Mouse (Mus musculus): ENCODE data around the gene Hspg2.
A peak's percentile ranks its signal among the peaks of the same experiment; 100 is the strongest.

The Hspg2 gene

DNA sequence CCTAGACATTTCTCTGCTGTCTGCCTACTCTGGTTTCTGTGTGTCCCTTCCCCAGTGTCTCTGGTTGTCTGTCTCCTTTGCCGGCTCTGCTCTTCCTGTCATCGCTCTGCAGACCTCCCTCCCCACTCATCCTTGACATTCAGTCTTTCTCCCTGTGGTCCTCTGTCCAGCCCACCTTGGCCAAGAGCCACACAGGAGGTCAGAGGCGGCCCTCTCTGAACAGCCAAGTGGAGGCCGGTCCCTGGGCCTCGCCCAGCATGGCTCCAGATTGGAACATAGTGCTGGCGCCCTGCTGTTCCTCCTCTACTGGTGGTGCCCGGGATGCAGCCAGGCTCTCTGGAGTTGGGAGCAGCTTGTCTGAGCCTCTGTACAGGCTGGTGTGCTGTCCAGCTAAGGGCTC lies 34.2 kb downstream of the Hspg2 start:
- peak; percentile 65 for DNase-seq

DNA sequence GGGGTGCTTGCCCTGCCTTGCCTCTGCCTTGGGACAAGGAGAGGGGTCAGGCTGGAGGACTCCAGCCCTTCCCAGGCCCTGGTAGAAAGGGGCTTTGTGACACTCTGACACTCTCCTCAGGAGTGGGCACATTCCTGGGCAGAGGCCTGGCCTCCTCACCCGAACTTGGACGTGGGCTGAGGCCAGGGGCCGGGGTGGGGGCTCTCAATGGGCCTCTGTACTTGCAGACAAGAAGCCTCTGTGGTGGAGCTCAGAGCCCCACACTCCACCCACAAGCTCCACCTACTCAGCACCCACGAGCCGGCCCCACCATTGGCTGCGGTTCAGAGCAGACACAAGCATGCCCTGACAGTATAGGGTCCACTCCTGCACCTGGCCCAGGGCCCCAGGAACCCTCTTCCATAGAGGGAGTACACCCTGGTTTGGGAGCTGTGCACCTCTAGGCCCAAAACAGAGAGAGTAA lies 35.0 kb downstream of the Hspg2 start:
- DNase-seq, result no peak

DNA sequence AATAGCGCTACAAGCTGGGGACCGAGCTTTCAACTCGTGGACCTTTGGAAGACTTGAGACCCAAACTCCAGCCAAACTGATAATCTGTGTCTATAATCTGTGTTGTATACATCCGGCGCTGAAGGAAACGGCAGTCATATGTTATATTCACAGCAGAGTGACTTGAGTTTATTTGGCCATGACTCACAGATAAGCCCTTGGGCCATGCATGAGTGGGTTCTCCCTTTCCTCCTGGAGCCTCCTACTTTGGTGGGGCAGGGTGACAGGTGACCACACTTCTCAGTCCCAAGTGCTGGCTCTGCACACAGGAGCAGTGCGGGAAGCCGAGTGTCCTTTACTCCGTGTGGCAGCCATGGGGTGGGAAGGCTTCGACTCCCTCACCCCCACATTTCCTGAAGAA lies 38.1 kb downstream of the Hspg2 start:
- no peak for DNase-seq

DNA sequence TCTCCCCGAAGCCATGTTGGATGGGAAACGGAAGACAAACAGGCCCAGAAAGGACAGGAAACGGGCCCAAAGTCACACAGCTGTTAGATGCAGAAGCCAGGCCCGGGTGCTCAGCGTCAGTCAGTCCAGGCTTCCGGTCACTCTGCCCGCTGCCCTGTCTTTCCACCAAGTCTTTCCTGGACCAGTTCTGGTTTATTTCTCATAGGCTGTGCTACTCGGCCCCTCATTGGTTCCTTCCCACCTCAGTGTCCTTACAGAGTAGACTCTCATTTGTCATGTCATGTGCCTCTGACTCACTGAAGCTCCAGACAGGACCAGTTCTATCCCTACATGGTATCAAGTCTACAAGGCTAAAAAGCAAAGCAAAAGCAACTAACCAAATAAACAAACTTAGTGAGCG lies 41.0 kb downstream of the Hspg2 start:
- no peak for DNase-seq

DNA sequence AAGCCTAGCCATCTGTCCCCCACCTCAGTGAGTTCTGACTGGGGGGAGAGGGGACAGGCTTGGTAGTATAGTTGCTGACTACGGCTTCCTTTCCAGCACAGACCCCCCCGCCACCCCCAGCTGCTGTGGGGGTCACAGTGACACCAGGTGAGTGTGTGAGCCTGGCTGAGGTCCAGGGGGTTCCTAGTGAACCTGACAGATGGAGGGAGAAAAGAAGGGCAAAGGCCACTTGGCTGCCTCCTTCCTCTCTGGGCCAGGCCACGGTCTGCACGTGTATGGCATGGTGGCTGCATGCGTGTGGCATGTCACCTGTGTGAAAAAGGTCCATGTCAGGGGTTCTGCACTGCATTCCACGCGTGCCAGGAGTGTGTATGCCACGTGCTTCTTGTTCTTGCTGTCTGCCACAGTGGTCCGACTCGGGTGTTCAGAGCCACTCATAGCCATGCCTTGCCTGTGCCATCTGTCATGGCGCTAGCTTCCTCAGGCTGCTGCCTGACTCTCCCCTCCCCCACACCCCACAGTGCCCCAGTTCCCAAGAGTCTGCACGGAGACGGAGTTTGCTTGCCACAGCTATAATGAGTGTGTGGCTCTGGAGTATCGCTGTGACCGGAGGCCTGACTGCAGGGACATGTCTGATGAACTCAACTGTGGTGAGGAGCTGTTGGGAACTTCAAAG lies 41.6 kb downstream of the Hspg2 start:
- peak; percentile 69 for DNase-seq

DNA sequence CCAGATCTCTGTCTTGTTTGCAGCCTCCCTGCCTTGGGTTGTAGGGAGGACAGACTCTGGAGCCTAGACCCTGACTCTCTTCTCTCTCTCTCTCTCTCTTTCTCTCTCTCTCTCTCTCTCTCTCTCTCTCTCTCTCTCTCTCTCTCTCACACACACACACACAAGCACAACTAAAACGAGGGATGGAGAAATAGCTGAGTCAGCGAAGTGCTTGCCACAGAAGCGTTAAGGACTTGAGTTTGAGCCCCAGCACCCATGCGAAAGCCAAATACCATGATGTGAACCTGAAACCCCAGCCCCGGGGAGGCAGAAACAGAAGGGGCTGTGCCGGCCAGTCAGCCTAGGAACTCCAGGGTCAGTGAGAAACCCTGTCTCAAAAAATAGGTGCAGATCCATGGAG lies 44.3 kb downstream of the Hspg2 start:
- DNase-seq, result no peak

DNA sequence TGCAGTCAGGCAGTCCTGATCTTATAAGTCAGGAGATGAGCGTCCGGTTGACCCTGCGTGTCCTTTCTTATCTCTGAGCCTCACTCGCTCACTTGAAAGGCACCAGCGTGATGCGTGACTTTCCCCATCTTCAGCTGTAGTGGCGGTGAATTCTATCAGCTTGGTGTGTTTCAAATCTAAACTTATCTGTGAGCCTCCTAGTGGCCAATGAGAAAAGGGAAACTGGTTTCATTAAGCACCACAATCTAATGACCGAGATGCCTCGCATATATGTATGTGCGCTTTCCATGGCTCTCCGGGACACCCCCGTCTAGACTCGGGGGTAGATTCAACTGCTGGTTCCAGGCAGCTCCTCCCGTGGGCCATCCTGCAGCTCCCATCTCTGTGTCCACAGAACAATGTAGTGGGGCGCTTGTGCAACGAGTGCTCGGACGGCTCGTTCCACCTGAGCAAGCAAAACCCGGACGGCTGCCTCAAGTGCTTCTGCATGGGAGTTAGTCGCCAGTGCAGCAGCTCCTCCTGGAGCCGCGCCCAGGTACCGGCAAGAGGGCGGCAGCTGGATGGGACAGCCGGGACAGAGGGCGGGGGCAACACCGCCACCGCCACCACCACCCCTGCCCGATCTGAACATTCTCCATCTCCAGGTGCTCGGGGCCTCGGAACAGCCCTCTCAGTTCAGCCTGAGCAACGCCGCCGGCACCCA lies 49.6 kb downstream of the Hspg2 start:
- no peak for DNase-seq

DNA sequence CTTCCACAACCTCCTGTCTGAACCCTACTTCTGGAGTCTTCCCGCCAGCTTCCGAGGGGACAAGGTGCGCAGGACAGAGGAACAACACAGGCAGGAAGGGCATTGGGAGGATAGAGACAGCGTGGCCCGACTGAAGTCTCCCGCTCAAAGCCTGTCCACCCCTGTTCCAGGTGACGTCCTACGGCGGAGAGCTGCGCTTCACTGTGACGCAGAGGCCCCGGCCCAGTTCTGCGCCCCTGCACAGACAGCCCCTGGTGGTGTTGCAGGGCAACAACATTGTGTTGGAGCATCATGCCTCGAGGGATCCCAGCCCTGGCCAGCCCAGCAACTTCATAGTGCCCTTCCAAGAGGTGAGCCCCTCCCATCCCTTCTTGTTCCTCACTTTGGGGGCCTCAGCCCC lies 50.2 kb downstream of the Hspg2 start:
- no peak for DNase-seq

DNA sequence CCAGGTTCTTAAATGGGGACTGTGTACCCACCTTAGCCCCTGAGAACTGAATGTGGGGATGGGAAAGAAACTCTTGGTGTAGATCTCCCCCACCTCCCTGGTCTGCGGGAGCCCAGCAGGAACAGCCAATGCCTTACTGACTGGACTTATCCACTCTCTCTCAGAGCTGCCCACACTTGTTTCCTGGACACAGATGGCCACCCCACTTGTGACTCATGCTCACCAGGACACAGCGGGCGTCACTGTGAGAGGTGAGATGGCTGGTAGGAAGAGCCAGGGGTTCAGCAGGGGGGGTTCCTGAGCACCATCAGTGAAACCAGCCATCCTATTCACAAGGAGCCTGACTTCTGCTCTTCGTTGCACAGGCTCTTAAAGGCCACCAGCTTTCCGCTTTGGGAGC lies 51.8 kb downstream of the Hspg2 start:
- no peak for DNase-seq

DNA sequence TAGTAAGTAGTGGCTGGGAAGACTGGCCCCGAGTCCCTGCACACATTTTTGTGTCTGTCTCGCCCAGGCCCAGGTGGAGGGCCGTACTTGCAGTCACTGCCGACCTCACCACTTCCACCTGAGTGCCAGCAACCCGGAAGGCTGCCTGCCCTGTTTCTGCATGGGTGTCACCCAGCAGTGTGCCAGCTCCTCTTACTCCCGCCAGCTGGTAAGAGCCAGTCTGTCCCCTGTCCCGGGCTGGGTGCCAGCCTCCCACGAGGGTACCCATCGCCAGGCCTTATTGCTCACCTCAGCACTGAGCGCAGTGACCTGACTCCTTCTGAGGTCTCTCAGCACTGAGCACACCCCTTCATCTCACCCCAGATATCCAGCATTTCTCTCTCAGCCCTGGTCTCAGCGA lies 53.4 kb downstream of the Hspg2 start:
- no peak for DNase-seq

DNA sequence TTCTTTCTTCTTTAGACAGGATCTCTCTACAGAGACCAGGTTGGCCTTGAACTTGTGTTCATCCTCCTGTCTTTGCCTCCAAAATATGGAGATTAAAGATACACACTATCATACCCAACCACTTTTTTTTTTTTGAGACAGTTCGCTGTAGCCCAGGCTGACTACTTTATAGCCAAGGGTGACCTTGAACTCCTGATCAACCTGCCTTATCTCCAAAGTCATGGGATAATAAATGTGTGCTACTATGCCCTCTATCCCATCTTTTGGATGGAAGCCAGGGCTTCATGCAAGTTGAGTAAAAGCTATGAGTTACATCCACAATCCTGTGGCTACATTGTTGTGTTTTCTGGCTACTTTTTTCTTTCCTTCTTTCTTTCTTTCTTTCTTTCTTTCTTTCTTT lies 56.9 kb downstream of the Hspg2 start:
- DNase-seq, result no peak

DNA sequence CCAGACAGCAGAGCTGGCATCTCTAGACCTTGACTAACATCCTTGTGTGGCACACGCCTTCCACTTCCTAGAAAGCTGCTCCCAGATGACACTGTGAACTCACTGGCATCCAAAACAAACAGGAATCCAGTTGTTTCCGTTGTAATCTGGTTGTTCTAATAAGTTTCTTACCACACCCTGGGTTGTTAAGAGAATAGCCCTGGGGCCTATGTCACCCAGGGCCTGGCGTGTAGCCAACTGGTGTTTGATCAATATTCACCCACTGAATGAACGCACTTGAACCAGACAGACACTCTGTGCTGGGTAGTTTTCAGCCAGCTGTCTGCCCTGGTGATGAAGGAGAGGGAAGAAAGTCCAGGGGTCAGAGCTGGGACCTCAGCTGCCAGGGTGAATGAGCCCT lies 58.8 kb downstream of the Hspg2 start:
- DNase-seq, result peak; percentile 69

DNA sequence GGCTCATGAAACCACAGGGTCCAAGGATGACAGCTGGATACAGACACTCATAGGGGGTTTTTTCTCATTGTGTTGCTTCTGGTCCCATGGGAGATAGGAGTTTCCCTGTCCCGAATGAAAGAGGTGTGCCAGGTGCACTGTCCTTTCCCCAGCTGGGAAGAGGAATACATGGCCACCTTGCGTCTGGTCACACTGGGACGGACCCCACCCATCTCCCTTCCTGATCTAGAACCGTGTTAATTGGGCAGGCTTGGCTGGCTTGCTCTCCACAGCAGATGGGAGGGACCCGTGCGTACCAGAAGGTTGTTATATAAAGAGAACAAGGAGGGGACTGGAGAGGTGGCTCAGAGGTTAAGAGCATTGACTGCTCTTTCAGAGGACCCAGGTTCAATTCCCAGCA lies 59.3 kb downstream of the Hspg2 start:
- no peak for DNase-seq

DNA sequence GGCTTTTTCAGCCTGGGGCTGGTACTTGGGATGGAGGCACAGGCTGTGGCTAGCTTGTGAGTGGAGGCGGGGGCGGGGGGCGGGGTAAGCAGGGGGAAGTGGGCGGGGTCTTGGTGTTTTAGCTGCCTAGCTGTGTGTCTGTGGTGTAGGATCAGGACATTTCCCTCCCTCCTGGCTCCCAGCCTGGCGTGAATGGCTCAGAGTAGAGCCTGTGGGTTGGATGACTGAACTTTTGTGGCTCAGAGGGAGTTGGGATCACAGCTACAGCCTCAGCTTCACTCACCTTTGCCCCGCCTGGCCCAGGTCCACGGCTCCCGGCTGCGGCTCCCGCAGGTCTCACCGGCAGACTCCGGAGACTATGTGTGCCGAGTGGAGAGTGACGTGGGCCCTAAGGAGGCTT lies 71.8 kb downstream of the Hspg2 start:
- DNase-seq, result peak; percentile 84

DNA sequence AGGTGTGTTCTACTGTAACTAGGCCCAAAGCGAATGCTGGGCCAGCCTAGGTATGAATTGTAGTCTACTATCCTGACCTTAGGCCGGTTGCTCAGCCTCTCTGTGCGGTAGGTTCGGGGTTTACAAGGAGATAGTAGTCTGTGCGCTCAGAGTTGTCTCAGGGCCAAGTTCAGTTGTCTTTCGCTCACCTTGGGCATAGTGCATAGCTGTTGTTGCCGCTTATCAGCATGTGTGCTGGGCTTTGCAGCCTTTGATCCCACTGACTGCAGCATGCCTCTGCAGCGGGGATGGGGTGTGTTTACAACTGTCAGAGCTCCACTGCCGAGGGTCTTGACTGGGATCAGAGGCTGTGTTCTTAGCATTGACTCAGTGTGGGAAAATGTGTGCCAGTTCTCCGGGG lies 74.4 kb downstream of the Hspg2 start:
- DNase-seq, result no peak

DNA sequence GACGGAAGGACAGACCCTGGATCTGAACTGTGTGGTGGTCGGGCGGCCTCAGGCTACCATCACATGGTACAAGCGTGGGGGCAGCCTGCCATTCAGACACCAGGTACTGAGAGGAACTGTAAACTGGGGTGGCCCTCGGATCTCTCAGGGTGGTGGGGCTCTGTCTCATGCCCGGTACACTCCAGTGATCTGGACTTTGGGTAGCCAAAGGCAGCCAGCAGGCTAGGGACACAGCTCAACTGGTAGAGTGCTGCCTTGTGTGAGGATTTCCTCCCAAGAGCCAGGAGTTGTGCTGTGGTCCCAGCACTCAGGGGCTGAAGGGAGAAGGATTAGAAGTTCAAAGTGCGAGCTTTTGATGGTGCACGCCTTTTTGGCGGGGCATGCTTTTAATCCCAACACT lies 77.0 kb downstream of the Hspg2 start:
- DNase-seq, result no peak

DNA sequence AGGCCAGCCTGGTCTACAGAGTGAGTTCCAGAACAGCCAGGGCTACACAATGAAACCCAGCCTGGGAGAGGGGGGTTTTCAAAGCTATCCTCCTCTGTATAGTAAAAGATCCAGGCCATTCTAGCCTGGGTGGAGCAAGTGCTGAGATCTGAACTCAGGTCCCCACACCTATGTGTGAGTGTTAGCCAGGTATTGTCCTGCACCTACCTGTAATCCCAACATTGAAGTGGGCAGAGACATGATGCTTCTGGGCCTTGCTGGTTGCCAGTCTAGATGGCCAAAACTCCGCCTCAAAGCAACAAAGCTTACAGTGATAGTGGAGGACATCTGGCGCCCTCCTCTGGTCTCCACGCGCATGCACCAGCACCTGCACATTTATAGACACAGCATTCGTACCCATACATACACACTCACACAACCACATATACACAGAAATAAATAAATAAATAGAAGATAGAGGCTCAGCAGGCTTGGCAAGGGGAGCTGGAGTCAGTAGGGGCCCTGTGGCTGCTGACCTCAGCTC lies 77.5 kb downstream of the Hspg2 start:
- DNase-seq, result peak; percentile 60

DNA sequence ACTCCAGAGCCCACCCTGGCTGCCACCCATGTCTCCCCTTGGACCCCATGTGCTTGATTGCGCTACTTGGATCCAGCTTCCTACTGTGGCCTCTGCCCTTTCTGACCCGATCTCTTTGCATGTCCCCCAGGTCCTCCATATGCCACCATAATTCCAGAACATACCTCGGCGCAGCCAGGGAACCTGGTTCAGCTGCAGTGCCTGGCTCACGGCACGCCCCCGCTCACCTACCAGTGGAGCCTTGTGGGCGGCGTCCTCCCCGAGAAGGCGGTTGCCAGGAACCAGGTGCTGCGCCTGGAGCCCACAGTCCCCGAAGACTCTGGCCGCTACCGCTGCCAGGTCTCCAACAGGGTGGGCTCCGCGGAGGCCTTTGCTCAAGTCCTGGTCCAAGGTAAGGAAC lies 84.9 kb downstream of the Hspg2 start:
- no peak for DNase-seq

DNA sequence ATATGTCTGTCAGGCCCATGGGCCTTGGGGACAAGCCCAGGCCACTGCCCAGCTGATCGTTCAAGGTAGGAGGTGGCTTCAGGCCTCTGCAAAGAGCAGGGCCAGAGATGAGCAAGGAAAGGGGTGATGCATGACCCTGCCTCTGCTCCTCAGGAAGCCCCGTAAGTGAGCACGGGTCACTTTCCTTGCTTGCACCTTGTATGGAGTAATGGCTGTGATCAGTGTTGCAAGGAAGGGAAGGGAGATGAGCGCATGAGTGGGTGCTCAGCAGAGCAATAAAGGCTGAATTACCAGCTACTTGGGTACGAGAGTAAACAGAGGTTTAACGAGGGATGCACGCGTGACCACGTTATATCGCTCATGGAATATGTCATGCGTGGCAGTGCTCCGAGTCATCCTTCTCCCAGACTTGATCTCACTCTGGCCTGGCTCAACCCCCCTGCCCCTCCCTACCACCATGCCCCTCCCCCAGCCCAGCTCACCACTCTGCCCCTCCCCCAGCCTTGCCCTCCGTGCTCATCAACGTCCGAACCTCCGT lies 88.2 kb downstream of the Hspg2 start:
- no peak for DNase-seq

DNA sequence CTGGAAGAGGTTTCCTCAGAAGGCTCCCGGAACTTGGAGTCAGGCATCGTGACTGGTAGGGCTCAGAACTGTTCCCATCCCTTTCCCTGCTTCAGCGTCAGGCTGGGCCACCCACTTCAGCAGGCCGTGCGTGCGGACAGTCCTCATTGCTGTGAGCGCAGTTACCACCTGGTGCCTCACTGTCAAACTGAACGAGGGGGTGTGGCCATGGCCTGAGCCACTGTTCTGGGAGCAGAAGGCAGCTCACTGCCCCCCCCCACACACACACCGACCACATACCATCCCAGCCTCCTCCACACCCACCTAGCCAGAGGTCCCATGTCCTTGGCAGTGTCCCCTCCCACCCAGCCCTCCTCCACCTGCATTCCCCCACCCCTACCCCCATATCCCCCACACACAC lies 101.3 kb downstream of the Hspg2 start:
- no peak for DNase-seq

DNA sequence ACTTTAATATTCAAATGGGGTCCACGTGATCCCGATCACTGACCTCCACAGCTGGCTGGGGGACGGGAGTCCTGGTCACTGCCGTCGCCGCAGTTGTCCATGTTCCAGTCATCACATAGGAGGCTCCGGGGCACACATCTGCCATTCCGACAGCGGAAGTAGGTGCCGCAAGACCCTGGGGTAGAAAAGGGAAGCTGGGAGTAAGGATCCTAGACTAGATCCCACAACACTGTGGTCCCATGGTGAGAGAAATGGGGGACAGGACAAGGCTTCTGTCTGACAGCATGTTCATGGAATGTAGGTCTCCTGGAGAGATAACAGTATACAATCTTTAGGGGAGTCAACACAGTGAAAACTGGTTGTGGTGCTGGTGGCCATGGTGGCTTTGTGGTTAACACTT lies 105.9 kb downstream of the Hspg2 start, which contains the start of gene Ldlrad2:
Gene Ldlrad2, minus strand, starts transcription at position 101 of the 400 bp plus-strand sequence.
- no peak for DNase-seq

DNA sequence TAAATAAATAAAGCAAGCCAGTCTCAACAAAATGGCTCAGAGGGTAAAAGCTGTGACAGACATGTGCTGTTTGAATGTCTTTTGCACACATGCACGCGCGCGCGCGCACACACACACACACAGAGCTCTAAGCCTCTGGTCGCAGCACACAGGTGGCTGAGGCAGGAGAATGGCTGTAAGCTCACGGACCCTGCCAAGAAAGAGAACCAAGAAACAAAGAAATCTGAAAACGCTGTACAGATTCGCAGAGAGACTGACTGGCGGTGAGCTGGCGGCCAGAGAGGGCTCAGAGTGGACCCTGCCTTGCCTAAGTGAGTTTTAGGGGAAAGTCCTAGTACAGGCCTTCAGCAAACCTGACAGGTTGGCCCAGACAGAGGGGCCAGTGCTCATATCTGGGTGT lies 108.9 kb downstream of the Hspg2 start:
- no peak for DNase-seq

DNA sequence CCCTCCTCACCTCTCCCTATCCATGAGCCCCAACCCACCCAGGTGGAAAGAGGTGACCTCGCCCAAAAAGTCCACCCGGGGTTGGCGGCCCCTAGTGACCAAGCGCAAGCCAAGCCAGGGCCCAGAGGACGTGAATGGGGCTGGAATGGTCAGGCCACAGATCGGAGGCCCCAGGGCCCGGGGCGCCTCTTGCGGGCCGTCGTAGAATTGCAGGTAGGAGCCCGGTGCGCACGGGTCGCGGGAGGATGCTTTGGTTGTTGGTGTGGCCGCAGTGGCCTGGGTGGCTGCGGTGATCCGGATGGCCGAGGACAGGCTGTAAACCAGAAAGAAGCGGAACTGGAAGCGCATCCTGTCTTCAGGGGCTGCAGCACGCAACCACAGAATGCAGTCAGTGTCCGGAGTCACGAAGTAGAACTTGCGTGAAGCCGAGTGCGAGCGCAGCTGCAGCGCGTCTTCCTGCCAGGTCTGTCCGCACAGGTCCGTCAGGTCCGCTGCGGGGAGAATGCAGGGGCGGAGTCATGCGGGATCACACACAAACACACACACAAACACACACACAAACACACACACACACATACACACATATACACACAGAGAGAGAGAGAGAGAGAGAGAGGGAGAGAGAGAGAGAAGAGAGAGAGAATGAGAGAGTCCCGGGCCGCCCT lies 109.7 kb downstream of the Hspg2 start:
- peak; percentile 78 for DNase-seq

DNA sequence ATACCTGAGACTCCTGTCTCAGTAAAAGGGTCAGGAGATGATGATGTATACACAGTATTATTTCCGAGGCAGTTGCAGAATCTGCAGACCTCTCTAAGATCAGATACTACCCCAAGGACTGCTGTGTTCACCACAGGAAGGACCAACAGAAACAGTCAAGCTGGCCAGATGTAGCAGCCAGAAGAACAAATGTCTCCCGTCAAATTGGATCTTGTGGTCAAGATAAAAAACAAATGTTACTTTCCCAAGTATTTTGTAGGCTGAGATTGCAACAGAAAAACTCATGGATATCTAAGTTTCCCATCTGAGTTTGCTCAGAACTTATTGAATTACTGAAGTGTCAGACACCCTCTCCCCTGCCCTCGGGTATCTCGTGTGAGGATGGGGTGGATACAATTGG lies 111.2 kb downstream of the Hspg2 start:
- DNase-seq, result no peak
